Comparison of ENCODE assay signal across 10 mouse cellular contexts in the genomic region with DNA sequence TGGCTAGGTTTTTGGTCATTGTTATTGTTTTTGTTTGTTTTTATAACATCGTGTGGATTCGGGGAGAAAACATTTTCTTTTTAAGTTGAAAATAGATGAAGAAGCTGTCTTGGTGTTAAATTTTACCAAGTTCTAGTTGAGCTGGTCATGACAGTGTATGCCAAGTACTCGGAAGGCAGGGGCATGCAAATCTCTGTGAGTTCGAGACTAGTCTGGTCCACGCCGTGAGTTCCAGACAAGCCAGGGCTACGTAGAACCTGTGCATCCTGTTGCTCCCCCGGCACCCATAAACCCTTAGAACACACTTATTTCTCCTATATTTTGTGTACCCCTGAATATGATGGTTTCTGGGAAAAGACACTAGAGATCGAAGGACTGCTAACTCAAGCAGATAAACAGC. TPM values are rescaled to one million over a fixed set of nuclear protein-coding genes. Genes with fewer than 3 reads are reported as not detected.
DNase-seq lines count a peak whose midpoint lies in the region; ATAC-seq and TF ChIP-seq lines count a peak whose summit lies in the region.
"Had no signal": no experiment of that assay in that cellular context is flagged by ENCODE, and none has a peak within 500 bp of the region (broad histone marks: within the 10 kb centered on the region; RNA-seq: fewer than 3 reads in every experiment).

No protein-coding gene starts in this region.

- H3K4me3 ChIP-seq in kidney, embryonic 14.5 days (ENCODE audit: low read length) = peak overlapping the region; percentile 93
- H3K4me3 ChIP-seq in brown adipose tissue, adult 24 weeks (ENCODE audit: insufficient read depth, low read depth, low read length) = 0 out of 2 replicates have a peak overlapping the region, but pooled peaks have one; percentile 69
- peak overlapping the region; percentile 63 for H3K4me3 ChIP-seq in hindbrain, postnatal 0 days (ENCODE audit: low read length)
- H3K4me3 ChIP-seq in midbrain, embryonic 15.5 days = peak overlapping the region; percentile 79

- H3K27ac ChIP-seq in kidney, embryonic 14.5 days (ENCODE audit: low read depth, low read length) = no peak overlapping the region
- H3K27ac ChIP-seq in brown adipose tissue, adult 24 weeks (replicated peaks; ENCODE audit: low read depth, low read length) = no peak overlapping the region
- H3K27ac ChIP-seq in hindbrain, postnatal 0 days = no peak overlapping the region
- no peak overlapping the region for H3K27ac ChIP-seq in midbrain, embryonic 15.5 days

- no peak for ATAC-seq in kidney, embryonic 14.5 days (ENCODE audit: low FRiP score, low TSS enrichment)
- no peak for ATAC-seq in hindbrain, postnatal 0 days
- no peak for ATAC-seq in midbrain, embryonic 15.5 days (replicated peaks)
- no peak for ATAC-seq in activated CD4-positive, CD25-positive, alpha-beta regulatory T cell, adult 4 months

- no peaks in the 10 kb centered on the region for H3K27me3 ChIP-seq in kidney, embryonic 14.5 days (ENCODE audit: control insufficient read depth, insufficient read depth, low read length)
- H3K27me3 ChIP-seq in hindbrain, postnatal 0 days (ENCODE audit: insufficient read depth, low read length) = no peaks in the 10 kb centered on the region
- no peaks in the 10 kb centered on the region for H3K27me3 ChIP-seq in midbrain, embryonic 15.5 days (replicated peaks)

- no peak for TF ChIP-seq CTCF in hindbrain, postnatal 0 days (IDR thresholded peaks at IDR 0.05; ENCODE audit: low read depth)

- H3K9me3 ChIP-seq in kidney, embryonic 14.5 days (ENCODE audit: control insufficient read depth, low read length) = no peaks in the 10 kb centered on the region
- no peaks in the 10 kb centered on the region for H3K9me3 ChIP-seq in hindbrain, postnatal 0 days (ENCODE audit: low read length)
- H3K9me3 ChIP-seq in midbrain, embryonic 15.5 days = no peaks in the 10 kb centered on the region

- DNase-seq in kidney, postnatal 4 days = no peak
- no peak for DNase-seq in hindbrain, postnatal 0 days (ENCODE audit: low spot score)
- no peak for DNase-seq in cerebellum, postnatal 4 days (ENCODE audit: low spot score in 2 of 2)
- DNase-seq in embryo, embryonic 10 days (ENCODE audit: low spot score) = no peak

- whole genome bisulfite sequencing in kidney, embryonic 14.5 days = 65% methylated on average over 9 of the region's 9 CpGs
- WGBS in hindbrain, postnatal 0 days = 65% methylated on average over 9 of the region's 9 CpGs
- 63% methylated on average over 9 of the region's 9 CpGs for WGBS in midbrain, embryonic 15.5 days

- H3K9ac ChIP-seq in kidney, embryonic 14.5 days (ENCODE audit: low read depth, low read length) = peak overlapping the region; percentile 89
- H3K9ac ChIP-seq in hindbrain, postnatal 0 days (replicated peaks; ENCODE audit: low read length) = no peak overlapping the region
- no peak overlapping the region for H3K9ac ChIP-seq in midbrain, embryonic 15.5 days

- peak overlapping the region; percentile 65 for H3K4me2 ChIP-seq in kidney, embryonic 14.5 days (replicated peaks; ENCODE audit: low read depth, low read length)
- H3K4me2 ChIP-seq in hindbrain, postnatal 0 days (ENCODE audit: low read depth, low read length) = peak overlapping the region; percentile 87
- H3K4me2 ChIP-seq in midbrain, embryonic 15.5 days = peak overlapping the region; percentile 99

- peaks cover 32% of the 10 kb centered on the region for H3K36me3 ChIP-seq in kidney, embryonic 14.5 days (ENCODE audit: control insufficient read depth, insufficient read depth, low read length)
- no peaks in the 10 kb centered on the region for H3K36me3 ChIP-seq in hindbrain, postnatal 0 days (ENCODE audit: insufficient read depth, low read length)
- H3K36me3 ChIP-seq in midbrain, embryonic 15.5 days (replicated peaks) = no peaks in the 10 kb centered on the region

- peaks cover 8% of the 10 kb centered on the region for H3K4me1 ChIP-seq in kidney, embryonic 14.5 days (ENCODE audit: control insufficient read depth, insufficient read depth, low read length)
- H3K4me1 ChIP-seq in brown adipose tissue, adult 24 weeks (ENCODE audit: control insufficient read depth, insufficient read depth, insufficient read length, low read length) = no peaks in the 10 kb centered on the region
- H3K4me1 ChIP-seq in hindbrain, postnatal 0 days (ENCODE audit: insufficient read depth, low read length) = peaks cover 7% of the 10 kb centered on the region; the same call in 1 of the 2 replicates
- H3K4me1 ChIP-seq in midbrain, embryonic 15.5 days = peaks cover 19% of the 10 kb centered on the region

RNA-seq across cellular contexts. Expression of a gene that starts 0.9 kb away (rescaled TPM):
- polyA plus RNA-seq in kidney, embryonic 14.5 days (2014; fragmentation: Nextera tagmentation; extraction: Ambion mirVana) = 10.4 and 23.3 TPM in 2 replicates
- 0.28 and 0.79 TPM in 2 replicates for polyA plus RNA-seq in brown adipose tissue, adult 24 weeks (2012; ENCODE audit: insufficient read depth, insufficient read length, missing spikeins)
- 1.2 and 2.7 TPM in 2 replicates for total RNA-seq in hindbrain, postnatal 0 days (2014; rRNA removed)
- 3.2 and 4.4 TPM in 2 replicates for polyA plus RNA-seq in hindbrain, postnatal 0 days (2015; fragmentation: Nextera tagmentation; extraction: Ambion mirVana)
- polyA plus RNA-seq in midbrain, embryonic 15.5 days (2015; fragmentation: Nextera tagmentation; extraction: Ambion mirVana) = 4.1 and 5.1 TPM in 2 replicates
- polyA plus RNA-seq in activated CD4-positive, CD25-positive, alpha-beta regulatory T cell, adult 4 months (2017; shearing (Covaris generic)) = 1 to 10 TPM; 2.0 to 5.2 TPM

RNA-seq across cellular contexts. Expression of a gene that starts 1.0 kb away (rescaled TPM):
- polyA plus RNA-seq in kidney, embryonic 14.5 days (2014; fragmentation: Nextera tagmentation; extraction: Ambion mirVana) = 12.6 and 13.2 TPM in 2 replicates
- 18.4 and 34.6 TPM in 2 replicates for polyA plus RNA-seq in brown adipose tissue, adult 24 weeks (2012; ENCODE audit: insufficient read depth, insufficient read length, missing spikeins)
- 9.1 and 14.8 TPM in 2 replicates for total RNA-seq in hindbrain, postnatal 0 days (2014; rRNA removed)
- 15.6 and 18.0 TPM in 2 replicates for polyA plus RNA-seq in hindbrain, postnatal 0 days (2015; fragmentation: Nextera tagmentation; extraction: Ambion mirVana)
- polyA plus RNA-seq in midbrain, embryonic 15.5 days (2015; fragmentation: Nextera tagmentation; extraction: Ambion mirVana) = 11.8 and 17.4 TPM in 2 replicates
- polyA plus RNA-seq in activated CD4-positive, CD25-positive, alpha-beta regulatory T cell, adult 4 months (2017; shearing (Covaris generic)) = 10 to 100 TPM in 1 of 2 experiments, 1 to 10 TPM in 1; 7.3 to 10.8 TPM

RNA-seq across cellular contexts. Expression of a gene that starts 27.3 kb away (rescaled TPM):
- not detected in 2 replicates for polyA plus RNA-seq in kidney, embryonic 14.5 days (2014; fragmentation: Nextera tagmentation; extraction: Ambion mirVana)
- not detected in 2 replicates for polyA plus RNA-seq in brown adipose tissue, adult 24 weeks (2012; ENCODE audit: insufficient read depth, insufficient read length, missing spikeins)
- total RNA-seq in hindbrain, postnatal 0 days (2014; rRNA removed) = not detected in 2 replicates
- polyA plus RNA-seq in hindbrain, postnatal 0 days (2015; fragmentation: Nextera tagmentation; extraction: Ambion mirVana) = not detected in 2 replicates
- polyA plus RNA-seq in midbrain, embryonic 15.5 days (2015; fragmentation: Nextera tagmentation; extraction: Ambion mirVana) = not detected in 2 replicates
- not detected for polyA plus RNA-seq in activated CD4-positive, CD25-positive, alpha-beta regulatory T cell, adult 4 months (2017; shearing (Covaris generic))
- polyA plus RNA-seq: cortical plate, adult 2 months; urinary bladder, adult 2 months had no signal

RNA-seq across cellular contexts. Expression of a gene that starts 33.9 kb away (rescaled TPM):
- polyA plus RNA-seq in kidney, embryonic 14.5 days (2014; fragmentation: Nextera tagmentation; extraction: Ambion mirVana) = 12.4 and 18.0 TPM in 2 replicates
- 1.3 and 1.4 TPM in 2 replicates for polyA plus RNA-seq in brown adipose tissue, adult 24 weeks (2012; ENCODE audit: insufficient read depth, insufficient read length, missing spikeins)
- total RNA-seq in hindbrain, postnatal 0 days (2014; rRNA removed) = 1.0 and 4.7 TPM in 2 replicates
- polyA plus RNA-seq in hindbrain, postnatal 0 days (2015; fragmentation: Nextera tagmentation; extraction: Ambion mirVana) = 4.0 and 4.1 TPM in 2 replicates
- 0.84 and 1.2 TPM in 2 replicates for polyA plus RNA-seq in midbrain, embryonic 15.5 days (2015; fragmentation: Nextera tagmentation; extraction: Ambion mirVana)
- polyA plus RNA-seq in activated CD4-positive, CD25-positive, alpha-beta regulatory T cell, adult 4 months (2017; shearing (Covaris generic)) = not detected

RNA-seq across cellular contexts. Expression of a gene that starts 37.7 kb away (rescaled TPM):
- 6.8 and 8.5 TPM in 2 replicates for polyA plus RNA-seq in kidney, embryonic 14.5 days (2014; fragmentation: Nextera tagmentation; extraction: Ambion mirVana)
- 4.1 and 4.6 TPM in 2 replicates for polyA plus RNA-seq in brown adipose tissue, adult 24 weeks (2012; ENCODE audit: insufficient read depth, insufficient read length, missing spikeins)
- total RNA-seq in hindbrain, postnatal 0 days (2014; rRNA removed) = 27.6 and 44.9 TPM in 2 replicates
- 7.3 and 7.4 TPM in 2 replicates for polyA plus RNA-seq in hindbrain, postnatal 0 days (2015; fragmentation: Nextera tagmentation; extraction: Ambion mirVana)
- 8.6 and 8.7 TPM in 2 replicates for polyA plus RNA-seq in midbrain, embryonic 15.5 days (2015; fragmentation: Nextera tagmentation; extraction: Ambion mirVana)
- polyA plus RNA-seq in activated CD4-positive, CD25-positive, alpha-beta regulatory T cell, adult 4 months (2017; shearing (Covaris generic)) = 1 to 10 TPM; 6.1 to 8.5 TPM
